Mouse (Mus musculus) Patski (cell line): Measurements from ENCODE around the gene Lamb2. TPM values are rescaled to one million over a fixed set of nuclear protein-coding genes. Genes with fewer than 3 reads are reported as not detected.

Experiments
- ATAC-seq: fragments of 100-300 bp; one replicate; pipeline ENCODE4 v1.8.0; 2021
- CTCF ChIA-PET: fragments of 350-600 bp; sonication (Branson Sonifier 250); formaldehyde crosslinking; loops from one replicate; lab custom pipeline; 2022; ENCODE audit warnings: inconsistent platforms; lab: Charles Lee
- POLR2A ChIA-PET: fragments of 350-600 bp; sonication (Branson Sonifier 250); formaldehyde crosslinking; loops from one replicate; lab custom pipeline; 2022; ENCODE audit warnings: antibody characterized with exemption, inconsistent platforms; lab: Charles Lee
- DNase-seq: peaks from one replicate; pipeline ENCODE4 v3.0.0-alpha.2; 2011; ENCODE audit warnings: low read depth, low spot score
- H3K27me3 ChIP-seq: fragments of 371-371 bp; one replicate; pipeline ENCODE4 v1.5.1; 2021
- CTCF ChIP-seq: fragments of 100-300 bp; IDR thresholded peaks from one replicate; pipeline ENCODE4 v1.5.1; 2021
- in situ Hi-C: fragments of 300-500 bp; cut with MboI; formaldehyde crosslinking; loops from 3 replicates; pipeline ENCODE4 v1.11.1; 2018; ENCODE audit warnings: low pct_unique_long_range_greater_than_20kb, mixed read lengths
- polyA plus RNA-seq: library from polyadenylated mRNA; unstranded; gene quantifications from one replicate; pipeline ENCODE4 v1.2.3, GENCODE M21; 2021

Lamb2 gene
- polyA plus RNA-seq, 1 experiment from 2014 or later, result 131 TPM

DNA sequence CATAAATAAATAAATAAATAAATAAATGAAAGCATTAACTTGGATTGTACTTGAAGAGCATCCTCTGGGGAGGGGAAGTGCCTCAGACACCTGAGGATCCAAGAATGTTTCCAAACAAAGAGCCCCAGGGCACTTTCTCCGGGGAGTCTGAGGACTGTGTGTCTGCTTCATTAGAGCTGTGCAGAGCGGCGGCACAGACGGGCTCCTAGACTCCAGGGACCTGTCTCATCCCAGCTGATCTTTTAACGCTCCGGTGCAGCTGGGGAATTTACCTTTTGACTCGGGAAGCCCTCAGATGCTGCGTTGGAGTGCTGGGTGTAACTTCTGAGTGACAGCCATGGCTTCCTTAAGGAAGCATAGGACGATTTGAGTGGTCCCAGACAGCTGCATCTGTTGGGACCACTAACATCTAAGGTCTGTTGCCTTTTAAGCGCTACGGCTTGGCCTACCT, 18.3 kb upstream of the Lamb2 start, which contains the start of gene Klhdc8b:
Gene Klhdc8b, minus strand, starts transcription at position 401 of the 451 bp plus-strand sequence.
- POLR2A ChIA-PET, result interaction anchor here (0.6 to 1.6 kb wide), 2 partner anchors 12 to 80 kb away, joined by 3 to 4 read pairs; no protein-coding TSS in a partner anchor
- no peak for TF ChIP-seq CTCF
- DNase-seq, result no peak
- ATAC-seq, result no peak
- CTCF ChIA-PET, result interaction anchor here (1.5 kb wide), 1 partner anchor 11 kb away, joined by 3 read pairs; no protein-coding TSS in a partner anchor
- no peaks in the 10 kb centered on the region for H3K27me3 ChIP-seq
- in situ Hi-C loops, result no loop called here

DNA sequence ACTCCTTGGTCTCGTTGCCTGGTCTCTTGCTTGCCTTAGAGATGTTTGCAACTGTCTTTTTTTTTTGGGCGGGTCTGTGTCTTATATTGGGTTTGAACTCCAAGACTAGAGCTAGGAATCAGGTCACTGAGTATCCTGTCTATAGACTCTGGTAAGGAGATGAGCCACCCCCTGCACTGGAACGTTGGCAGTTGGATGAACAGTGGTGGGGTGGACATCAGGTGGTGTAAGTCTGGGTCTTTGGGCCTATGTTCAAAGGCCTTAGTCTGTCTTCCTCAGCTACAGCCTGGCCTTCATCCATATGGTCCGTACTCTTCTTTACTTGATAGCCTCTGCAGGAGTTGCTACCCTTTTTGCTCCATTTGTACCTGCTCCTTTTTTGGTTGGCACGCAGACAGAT, 17.9 kb upstream of the Lamb2 start:
- CTCF ChIA-PET, result interaction anchor here (1.5 kb wide), 3 partner anchors 9 to 20 kb away, joined by 3 to 5 read pairs (median 3); no protein-coding TSS in a partner anchor
- no peaks in the 10 kb centered on the region for H3K27me3 ChIP-seq
- POLR2A ChIA-PET, result interaction anchor here (0.6 to 1.6 kb wide), 6 partner anchors 12 to 80 kb away, joined by 3 to 10 read pairs (median 3); partner anchors contain the start of genes BC048562, Lamb2 and Usp19
- DNase-seq, result no peak
- TF ChIP-seq CTCF, result no peak
- no peak for ATAC-seq
- in situ Hi-C loops, result no loop called here

DNA sequence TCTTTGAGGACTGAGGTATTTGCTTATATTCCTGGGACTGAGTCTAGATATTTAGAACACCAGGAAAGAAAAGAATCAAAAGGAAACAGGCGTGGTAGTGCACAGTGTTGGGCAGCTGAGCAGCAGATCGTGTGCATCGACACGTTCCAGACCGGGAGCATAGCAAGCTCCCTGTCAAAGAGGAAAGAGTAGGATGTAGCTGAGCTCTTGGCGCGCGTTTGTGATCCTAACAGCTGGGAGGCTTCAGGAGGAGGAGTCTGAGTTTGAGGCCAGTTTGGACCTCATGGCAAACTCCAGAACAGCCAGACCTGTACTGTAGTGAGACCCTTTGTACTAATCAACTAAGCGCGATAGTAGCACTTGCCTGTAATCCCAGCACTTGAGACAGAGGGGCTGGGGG, 17.3 kb upstream of the Lamb2 start:
- TF ChIP-seq CTCF, result no peak
- POLR2A ChIA-PET, result interaction anchor here (0.7 to 1.6 kb wide), 5 partner anchors 13 to 28 kb away, joined by 3 to 10 read pairs (median 3); partner anchors contain the start of genes BC048562, Lamb2 and Usp19
- DNase-seq, result no peak
- H3K27me3 ChIP-seq, result no peaks in the 10 kb centered on the region
- no peak for ATAC-seq
- CTCF ChIA-PET, result interaction anchor here (1.5 kb wide), 3 partner anchors 10 to 20 kb away, joined by 3 to 5 read pairs (median 3); no protein-coding TSS in a partner anchor
- in situ Hi-C loops, result no loop called here

- DNase-seq, result no peak
These were observed 15.8 kb upstream of the Lamb2 start for GRCm38 (mm10) chr9:108463713-108464112.

DNA sequence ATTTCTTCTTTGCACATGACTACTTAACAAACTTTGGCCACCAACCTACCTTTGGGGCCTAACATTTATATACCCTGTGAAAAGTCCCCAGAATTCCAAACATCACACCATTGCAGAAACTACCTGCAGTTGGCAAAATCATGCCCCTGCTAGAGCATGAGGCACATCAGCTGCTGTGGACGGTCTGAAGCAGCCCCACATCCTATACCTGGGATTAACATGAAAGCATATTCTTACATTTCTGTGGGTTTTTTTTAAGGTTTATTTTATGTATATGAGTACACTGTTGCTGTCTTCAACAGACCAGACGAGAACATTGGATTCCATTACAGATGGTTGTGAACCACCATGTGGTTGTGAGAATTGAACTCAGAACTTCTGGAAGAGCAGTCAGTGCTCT, 13.3 kb upstream of the Lamb2 start:
- no peaks in the 10 kb centered on the region for H3K27me3 ChIP-seq
- in situ Hi-C loops, result no loop called here
- CTCF ChIA-PET, result no interaction called here
- DNase-seq (no peak), ATAC-seq (no peak)
- POLR2A ChIA-PET, result no interaction called here
- TF ChIP-seq CTCF, result no peak

More at GRCm38 (mm10) chr9:108463713-108464112, 15.8 kb upstream of the Lamb2 start:
- ChIA-PET CTCF (no interaction called here), POLR2A (interaction anchor here (0.8 kb wide), 1 partner anchor 19 kb away, joined by 3 read pairs; no protein-coding TSS in a partner anchor)
- H3K27me3 ChIP-seq, result no peaks in the 10 kb centered on the region
- no peak for ATAC-seq
- in situ Hi-C loops, result no loop called here
- TF ChIP-seq CTCF, result no peak

DNA sequence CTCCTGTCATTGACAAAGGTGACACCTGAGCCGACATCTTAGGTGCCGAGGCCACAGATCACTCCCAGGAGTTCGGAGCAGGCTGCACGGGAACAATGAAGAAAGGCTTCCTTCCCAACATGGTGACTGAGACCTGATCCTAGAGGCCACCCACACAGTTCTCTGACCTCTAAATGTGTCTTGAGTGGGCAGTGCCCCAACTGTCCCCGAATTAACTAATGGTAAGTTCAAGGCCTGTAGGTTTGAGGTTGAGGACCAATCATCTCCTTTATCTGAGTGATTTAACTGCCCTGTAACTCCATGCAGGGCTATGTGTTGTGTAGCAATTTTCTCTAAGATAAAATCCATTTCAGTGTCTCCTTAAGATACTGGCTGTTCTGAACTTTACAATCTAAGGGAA, 10.1 kb upstream of the Lamb2 start:
- CTCF ChIA-PET, result no interaction called here

GRCm38 (mm10) chr9:108469845-108470244, 9.7 kb upstream of the Lamb2 start:
- in situ Hi-C loops, result no loop called here
- H3K27me3 ChIP-seq, result no peaks in the 10 kb centered on the region
- DNase-seq, result no peak
- ChIA-PET POLR2A (no interaction called here), CTCF (no interaction called here)
- no peak for TF ChIP-seq CTCF
- ATAC-seq, result no peak

More for the DNA sequence above, 10.1 kb upstream of the Lamb2 start:
- in situ Hi-C loops, result no loop called here
- no peak for DNase-seq
- ATAC-seq, result no peak
- no peaks in the 10 kb centered on the region for H3K27me3 ChIP-seq
- TF ChIP-seq CTCF, result no peak
- POLR2A ChIA-PET, result no interaction called here

GRCm38 (mm10) chr9:108474528-108474927, 5.0 kb upstream of the Lamb2 start:
- POLR2A ChIA-PET, result no interaction called here
- CTCF ChIA-PET, result no interaction called here
- ATAC-seq (no peak), DNase-seq (no peak)
- in situ Hi-C loops, result no loop called here
- H3K27me3 ChIP-seq, result no peaks in the 10 kb centered on the region
- no peak for TF ChIP-seq CTCF

DNA sequence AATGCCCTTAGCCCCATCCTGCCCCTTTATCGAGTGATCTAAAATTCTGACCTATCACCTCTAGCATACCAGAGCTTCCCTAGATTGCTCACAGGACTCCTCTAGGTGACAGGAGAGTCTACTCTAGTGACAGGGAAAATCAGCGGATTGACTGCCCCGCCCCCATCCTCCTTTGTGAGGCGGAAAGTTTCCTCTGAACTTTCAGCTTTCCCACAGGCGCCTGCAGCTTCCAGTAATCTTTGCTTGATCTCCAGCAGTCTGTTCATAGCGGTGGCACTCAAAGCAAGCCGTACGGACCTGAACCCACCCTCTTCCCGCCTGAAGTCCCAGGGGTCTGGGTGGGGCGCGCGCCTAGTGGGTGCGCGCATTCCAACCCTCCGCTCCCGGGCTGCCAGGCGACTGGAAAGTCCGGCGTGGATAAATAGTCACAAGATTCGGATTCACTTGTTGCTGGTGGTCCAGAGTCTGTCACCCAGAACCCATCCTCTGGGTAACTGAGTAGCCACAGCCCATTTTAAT, 839 bp upstream of the Lamb2 start:
- ChIA-PET POLR2A (interaction anchor here (0.5 to 4.1 kb wide), 6 partner anchors 12 to 701 kb away, joined by 3 to 30 read pairs (median 6); partner anchors contain the start of gene Usp19), CTCF (interaction anchor here (0.8 kb wide), 1 partner anchor 19 kb away, joined by 3 read pairs; no protein-coding TSS in a partner anchor)
- DNase-seq (peak; percentile 38), ATAC-seq (peak; percentile 33)
- in situ Hi-C loops, result no loop called here
- TF ChIP-seq CTCF, result no peak
- no peaks in the 10 kb centered on the region for H3K27me3 ChIP-seq

GRCm38 (mm10) chr9:108479241-108479640, 295 bp upstream of the Lamb2 start:
- ChIA-PET POLR2A (interaction anchor here (0.8 to 4.1 kb wide), 4 partner anchors 12 to 31 kb away, joined by 3 to 30 read pairs (median 6); partner anchors contain the start of gene Usp19), CTCF (interaction anchor here (0.8 to 1.0 kb wide), 2 partner anchors 11 to 20 kb away, joined by 3 read pairs; no protein-coding TSS in a partner anchor)
- DNase-seq (no peak), ATAC-seq (no peak)
- in situ Hi-C loops, result no loop called here
- no peaks in the 10 kb centered on the region for H3K27me3 ChIP-seq
- TF ChIP-seq CTCF, result no peak
